Mouse (Mus musculus): ENCODE measurements at regions not wholly inside any gene's neighbourhood (a gene's known extent, or its start where the extent isn't known, plus 50 kb on each side); places are given as distances from the start of the nearest gene placed in this dataset.
"Not testable (repeated sequence)": the region's sequence is repeated elsewhere in the genome, so short reads cannot be mapped to it uniquely, and the experiment has no call there.

- not testable (repeated sequence) for DNase-seq (ENCODE audit: low spot score in 2 of 2)
Measured at GRCm38 (mm10) chr13:75483157-75483915, 223.2 kb upstream of the Ell2 start.

GRCm38 (mm10) chr13:75484252-75484651, 222.3 kb upstream of the Ell2 start:
- not testable (repeated sequence) for DNase-seq (ENCODE audit: low spot score in 2 of 2)

DNA sequence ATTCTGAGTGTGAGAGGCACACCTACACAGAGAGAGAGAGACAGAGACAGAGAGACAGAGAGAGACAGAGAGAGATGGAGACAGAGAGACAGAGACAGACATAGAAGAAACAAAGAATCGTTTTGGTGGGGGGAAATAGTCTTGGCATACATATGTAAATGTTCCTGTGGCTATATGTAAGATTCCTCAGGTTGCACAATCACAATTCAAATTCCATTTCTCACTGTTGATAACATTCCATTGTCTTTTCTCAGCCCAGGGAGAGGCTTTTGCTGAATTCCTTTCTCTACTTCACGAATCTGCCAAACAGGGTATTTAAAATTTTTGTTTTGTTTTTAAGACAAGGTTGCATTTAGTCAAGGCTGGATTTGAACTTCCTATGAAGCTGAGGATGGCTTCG, 205.0 kb upstream of the Ell2 start:
- no peak for DNase-seq (ENCODE audit: low spot score in 2 of 2)

DNA sequence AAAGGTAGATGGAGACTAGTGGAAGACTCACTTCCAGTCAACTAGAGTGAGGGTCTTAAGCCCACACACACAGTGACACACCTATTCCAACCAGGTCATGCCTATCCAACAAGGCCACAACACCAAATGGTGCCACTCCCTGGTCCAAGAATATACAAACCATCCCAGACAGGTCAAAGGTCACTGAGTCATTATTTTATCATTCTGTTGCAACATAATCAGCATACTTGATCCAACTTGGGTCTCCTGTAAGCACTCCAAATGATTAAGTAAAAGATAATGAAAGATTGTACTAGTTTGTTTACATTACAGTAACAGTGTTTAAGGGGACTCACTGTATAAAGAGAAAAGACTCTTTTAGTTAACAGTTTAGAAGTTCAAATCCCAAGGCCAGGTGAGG, 203.2 kb upstream of the Ell2 start:
- no peak for DNase-seq (ENCODE audit: low spot score in 2 of 2)

- DNase-seq (ENCODE audit: low spot score in 2 of 2), result no peak
Measured at GRCm38 (mm10) chr13:75514315-75515020, 192.1 kb upstream of the Ell2 start.

DNA sequence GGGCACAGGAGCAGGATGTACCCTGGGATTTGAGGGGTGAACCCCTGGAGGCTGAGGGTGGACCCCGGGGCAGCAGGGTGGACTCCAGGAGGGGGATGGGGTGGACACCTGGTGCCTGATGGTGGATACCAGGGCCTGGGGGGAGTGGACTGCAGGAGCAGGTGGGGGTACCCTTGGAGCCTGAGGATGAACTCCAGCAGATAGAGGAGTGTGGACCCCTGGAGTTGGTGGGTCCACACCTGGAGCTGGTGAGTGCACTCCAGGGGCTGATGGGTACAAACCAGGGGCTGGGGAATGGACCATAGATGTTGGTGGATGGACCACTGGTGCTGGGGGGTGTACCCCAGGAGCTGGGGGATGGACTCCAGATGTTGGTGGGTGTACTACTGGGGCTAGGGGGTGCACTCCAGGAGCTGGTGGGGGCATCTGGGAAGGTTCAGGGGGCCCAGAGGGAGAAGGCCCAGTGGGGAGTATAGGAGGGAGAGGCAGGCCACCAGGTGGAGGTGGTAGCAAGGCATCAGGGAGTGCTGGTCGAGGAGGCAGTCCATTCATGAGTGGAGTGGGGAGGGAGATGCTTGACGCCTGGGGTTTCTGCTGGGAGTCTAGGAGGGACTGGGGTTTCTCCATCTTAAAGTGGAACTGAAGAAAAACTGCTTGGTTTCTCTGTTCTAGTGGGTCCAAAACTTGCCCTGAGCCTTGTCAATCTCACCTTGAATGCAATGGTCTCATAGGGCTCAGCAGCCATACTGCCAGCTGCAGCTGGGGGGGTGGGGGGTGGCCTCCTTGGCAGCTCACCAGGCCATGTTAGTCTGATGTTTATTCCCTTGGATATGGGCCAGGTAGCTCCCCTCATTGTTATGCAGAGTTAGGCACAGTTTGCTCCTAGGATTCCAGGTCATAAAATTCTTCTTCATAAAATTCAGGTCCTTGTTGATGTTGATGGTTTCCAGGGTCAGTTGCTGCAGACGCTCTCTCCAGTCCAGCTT, 183.0 kb upstream of the Ell2 start:
- DNase-seq (ENCODE audit: low spot score in 2 of 2), result no peak

GRCm38 (mm10) chr13:75524481-75524880, 182.1 kb upstream of the Ell2 start:
- no peak for DNase-seq (ENCODE audit: low spot score in 2 of 2)

DNA sequence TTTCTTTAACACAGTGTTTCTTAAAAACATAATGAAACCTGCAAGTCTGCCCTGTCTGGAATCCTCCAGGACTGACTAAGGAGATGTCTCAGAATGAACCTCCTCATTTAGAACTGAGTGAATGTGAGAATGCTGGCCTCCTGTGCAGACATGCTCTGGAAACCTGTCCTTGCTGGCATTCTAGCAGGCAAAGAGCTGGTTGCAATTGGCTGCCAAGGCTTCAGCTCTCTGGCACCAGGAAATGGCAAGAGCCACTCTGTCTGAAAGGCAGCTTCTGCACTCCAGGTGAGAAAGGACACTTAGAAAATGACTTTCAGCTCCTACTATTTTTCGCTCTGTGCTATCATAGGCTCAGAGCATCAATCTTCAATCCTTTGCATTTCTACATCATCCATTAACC, 175.0 kb upstream of the Ell2 start:
- DNase-seq (ENCODE audit: low spot score in 2 of 2), result no peak

DNA sequence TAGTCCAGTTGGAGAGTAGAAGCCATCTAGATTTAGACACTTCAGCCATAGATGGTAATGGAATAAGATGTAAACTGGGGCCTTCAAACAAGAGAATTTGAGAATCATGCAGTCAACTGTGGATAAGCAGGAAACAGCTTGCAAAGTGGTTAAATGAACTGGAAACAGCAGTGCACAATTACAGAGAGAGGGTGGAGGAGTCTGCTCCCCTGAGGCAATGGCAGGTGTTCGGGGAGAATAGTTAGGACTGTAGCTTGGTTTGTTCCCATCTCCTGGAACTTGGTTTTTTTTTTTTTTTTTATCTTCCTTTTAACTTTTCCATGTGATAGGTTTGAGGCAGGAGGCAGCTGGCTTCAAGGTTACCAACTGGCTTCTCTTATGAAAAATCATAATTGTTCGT, 165.1 kb upstream of the Ell2 start:
- DNase-seq (ENCODE audit: low spot score in 2 of 2), result no peak

DNA sequence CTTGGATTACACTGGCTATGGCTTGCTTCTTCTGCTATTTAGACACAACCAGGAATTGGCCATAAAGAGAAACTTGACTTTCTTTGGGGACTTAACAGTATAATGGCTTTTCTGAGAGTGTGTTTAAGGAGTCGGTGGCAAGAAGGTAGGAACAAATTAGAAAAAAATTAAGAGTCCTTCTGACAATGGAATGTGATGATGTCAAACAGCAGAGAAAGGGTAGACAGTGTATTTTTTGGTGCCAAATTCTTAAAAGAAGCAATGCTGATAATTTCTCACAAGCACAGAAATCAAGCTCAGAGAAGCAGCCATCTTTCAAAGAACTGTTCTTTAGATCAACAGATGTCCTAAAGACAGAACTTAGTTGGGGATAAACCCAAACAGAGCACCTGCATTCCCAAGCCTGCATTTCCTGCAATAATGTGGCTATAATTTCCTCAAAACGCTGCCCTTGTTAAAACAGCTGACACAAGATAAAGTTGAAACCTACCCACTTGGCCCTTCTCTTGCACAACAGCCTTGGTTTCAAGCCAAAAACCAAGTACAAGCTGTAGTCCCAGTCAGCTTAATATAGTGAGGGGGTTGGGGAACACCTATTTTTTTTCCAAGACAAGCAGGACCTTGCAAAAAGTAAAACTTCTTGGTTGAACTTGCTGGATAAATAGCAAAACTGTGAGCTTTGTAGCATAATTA, 164.2 kb upstream of the Ell2 start:
- no peak for DNase-seq (ENCODE audit: low spot score in 2 of 2)

GRCm38 (mm10) chr13:75542946-75543327, 163.6 kb upstream of the Ell2 start:
- DNase-seq (ENCODE audit: low spot score in 2 of 2), result no peak

DNA sequence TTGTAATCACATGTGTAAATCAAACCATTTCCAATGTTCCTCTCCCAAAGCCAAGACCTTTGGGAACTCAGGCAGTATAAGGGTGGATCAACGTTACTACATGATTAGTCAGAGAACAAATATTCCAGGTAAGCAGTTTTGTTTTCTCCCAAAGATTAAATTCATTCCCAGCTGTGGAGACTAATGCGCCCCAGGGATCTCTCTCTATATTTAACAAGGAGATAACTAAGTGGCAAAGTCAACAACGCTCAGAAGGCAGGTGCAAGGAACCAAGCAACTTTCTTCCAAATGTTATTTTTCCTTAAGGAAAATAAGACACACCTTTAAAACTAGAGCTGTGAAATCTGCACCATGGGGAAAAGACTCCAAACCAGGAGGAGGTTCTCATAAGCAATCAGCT, 163.0 kb upstream of the Ell2 start:
- no peak for DNase-seq (ENCODE audit: low spot score in 2 of 2)

DNA sequence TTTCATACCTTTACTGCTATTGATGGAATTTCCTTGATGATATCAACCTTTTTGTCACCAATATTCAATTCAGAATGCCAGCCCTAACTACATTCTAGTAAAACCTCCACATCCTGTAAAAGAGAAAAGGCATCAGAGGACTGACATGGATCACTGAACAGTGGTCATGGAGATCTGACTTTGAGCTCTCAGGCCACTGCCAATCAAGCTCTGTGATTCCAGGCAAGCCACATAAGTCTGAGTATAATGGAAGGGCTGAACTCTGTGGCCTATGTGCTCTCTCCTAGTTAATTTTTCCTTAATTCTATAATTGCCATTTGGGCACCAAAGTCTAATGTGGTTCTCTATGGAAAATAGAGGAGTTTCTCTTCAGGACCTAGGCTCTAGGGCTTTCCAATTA, 161.8 kb upstream of the Ell2 start:
- DNase-seq (ENCODE audit: low spot score in 2 of 2), result no peak

- no peak for DNase-seq (ENCODE audit: low spot score in 2 of 2)
Measured at GRCm38 (mm10) chr13:75547791-75548190, 158.8 kb upstream of the Ell2 start.

DNA sequence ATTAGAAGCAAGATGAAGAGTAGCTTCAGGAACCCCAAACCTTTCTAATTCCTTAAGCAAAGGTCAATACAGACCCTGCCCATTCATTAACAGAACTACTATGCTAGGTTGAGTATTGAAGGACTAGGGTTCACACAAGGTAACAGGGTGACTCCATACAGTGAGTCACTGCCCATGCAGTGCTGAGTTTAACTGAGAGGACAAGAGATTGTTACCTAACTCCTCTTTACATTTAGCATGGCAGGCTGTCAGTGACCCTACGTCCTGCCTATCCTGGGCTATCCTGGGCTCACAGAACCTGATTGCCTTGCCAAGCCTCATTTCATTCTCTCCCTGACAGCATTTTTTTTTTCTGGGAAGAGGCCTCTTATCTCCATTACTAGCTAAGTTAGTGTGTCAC, 127.6 kb upstream of the Ell2 start:
- DNase-seq (ENCODE audit: low spot score in 2 of 2), result no peak

- DNase-seq (ENCODE audit: low spot score in 2 of 2), result no peak
Measured at GRCm38 (mm10) chr13:75590836-75591235, 115.7 kb upstream of the Ell2 start.

GRCm38 (mm10) chr13:75596856-75597255, 109.7 kb upstream of the Ell2 start:
- DNase-seq (ENCODE audit: low spot score in 2 of 2), result no peak

DNA sequence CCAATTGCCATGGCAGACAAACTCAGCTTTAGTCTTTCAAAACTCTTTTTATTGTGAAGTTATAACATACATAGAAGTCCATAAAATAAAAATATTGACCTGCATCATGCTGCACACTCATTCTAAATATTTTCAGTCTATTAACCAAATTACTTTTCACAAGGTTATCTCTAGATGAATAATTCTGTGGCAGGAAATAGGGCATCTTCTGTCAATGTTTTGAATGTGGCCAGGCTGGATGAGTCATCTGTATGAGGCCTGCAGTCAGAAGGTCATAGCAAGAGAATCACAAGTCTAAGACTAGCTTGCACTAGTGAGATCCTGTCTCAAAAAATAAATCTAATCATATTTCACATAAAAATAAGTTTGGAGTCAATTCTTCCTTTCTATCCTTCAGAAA, 108.4 kb upstream of the Ell2 start:
- no peak for DNase-seq (ENCODE audit: low spot score in 2 of 2)

GRCm38 (mm10) chr13:75598675-75599074, 107.9 kb upstream of the Ell2 start:
- no peak for DNase-seq (ENCODE audit: low spot score in 2 of 2)

DNA sequence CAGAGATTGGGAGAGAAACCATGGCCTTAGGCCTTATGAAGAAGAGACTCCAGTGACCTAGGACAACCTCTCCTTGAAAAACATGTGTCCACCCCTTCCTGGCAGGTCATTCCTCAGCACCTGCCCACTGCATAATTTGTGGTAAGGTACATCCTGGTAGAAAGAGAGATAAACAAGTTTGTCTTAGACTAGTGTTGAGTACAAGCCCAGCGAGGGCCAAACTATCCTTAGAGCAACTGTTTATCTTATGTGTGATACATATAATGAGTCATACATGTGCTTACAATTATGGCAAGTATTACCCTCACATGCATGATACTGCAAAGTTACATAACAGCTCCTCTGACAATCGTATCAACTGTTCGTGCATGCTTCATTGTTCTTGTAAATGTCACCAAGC, 83.3 kb upstream of the Ell2 start:
- DNase-seq (ENCODE audit: low spot score in 2 of 2), result no peak

GRCm38 (mm10) chr13:75627405-75627804, 79.2 kb upstream of the Ell2 start:
- no peak for DNase-seq (ENCODE audit: low spot score in 2 of 2)

All from left cerebral cortex, adult 8-10 months (tissue).